Mouse (Mus musculus) embryo, embryonic 11.5 days (tissue): Measurements from ENCODE around the gene AU040320.

ENCODE experiments used
- DNase-seq: peaks from one replicate; pipeline ENCODE4 v3.0.0-alpha.2; 2012; ENCODE audit warnings: low read depth, low spot score

The AU040320 gene

GRCm38 (mm10) chr4:126753268-126754230, at the start of gene AU040320, which contains the start of gene Ncdn:
AU040320 (plus strand) TSS chr4:126753544.
Ncdn (minus strand) TSS chr4:126753438.
- DNase-seq, result peak; percentile 95

GRCm38 (mm10) chr4:126706630-126707438, 46.5 kb upstream of the AU040320 start:
- peak; percentile 42 for DNase-seq

- no peak for DNase-seq
Observed at GRCm38 (mm10) chr4:126707439-126707826, 45.9 kb upstream of the AU040320 start.

- DNase-seq, result no peak
Observed at GRCm38 (mm10) chr4:126732111-126732510, 21.2 kb upstream of the AU040320 start.

GRCm38 (mm10) chr4:126732531-126733380, 20.6 kb upstream of the AU040320 start:
- no peak for DNase-seq

GRCm38 (mm10) chr4:126734001-126734603, 19.2 kb upstream of the AU040320 start:
- DNase-seq, result no peak

- no peak for DNase-seq
Observed at GRCm38 (mm10) chr4:126734700-126735381, 18.5 kb upstream of the AU040320 start.

GRCm38 (mm10) chr4:126735382-126736000, 17.9 kb upstream of the AU040320 start:
- no peak for DNase-seq

GRCm38 (mm10) chr4:126736001-126736414, 17.3 kb upstream of the AU040320 start, which contains the start of gene Tfap2e:
Tfap2e (minus strand) TSS chr4:126736240.
- no peak for DNase-seq

- no peak for DNase-seq
Observed at GRCm38 (mm10) chr4:126739966-126740676, 13.2 kb upstream of the AU040320 start.

- peak; percentile 63 for DNase-seq
Observed at GRCm38 (mm10) chr4:126741448-126741847, 11.9 kb upstream of the AU040320 start.

GRCm38 (mm10) chr4:126742976-126743375, 10.4 kb upstream of the AU040320 start:
- no peak for DNase-seq

- DNase-seq, result no peak
Observed at GRCm38 (mm10) chr4:126743713-126744112, 9.6 kb upstream of the AU040320 start.

GRCm38 (mm10) chr4:126744831-126745230, 8.5 kb upstream of the AU040320 start:
- no peak for DNase-seq

GRCm38 (mm10) chr4:126745506-126746193, 7.7 kb upstream of the AU040320 start:
- no peak for DNase-seq

GRCm38 (mm10) chr4:126746194-126746840, 7.0 kb upstream of the AU040320 start:
- DNase-seq, result no peak

- DNase-seq, result no peak
Observed at GRCm38 (mm10) chr4:126748381-126748780, 5.0 kb upstream of the AU040320 start.

GRCm38 (mm10) chr4:126749553-126749952, 3.8 kb upstream of the AU040320 start:
- no peak for DNase-seq
